Mouse (Mus musculus) right cerebral cortex, adult 2 months (tissue): ENCODE data around the gene Orc1.

ENCODE experiments used
- DNase-seq, 2 experiments: peaks; one replicate each; pipeline ENCODE4 v3.0.0; 2021 to 2022; ENCODE audit warnings: low spot score in 2 of 2

The Orc1 gene

GRCm38 (mm10) chr4:108578840-108579742 lies at the start of gene Orc1, which contains the start of gene Prpf38a:
TSS of gene Orc1 (plus strand) at chr4:108579423.
TSS of gene Prpf38a (minus strand) at chr4:108579336.
- DNase-seq: peak; percentile 97 to 98

- no peak for DNase-seq
Observed at GRCm38 (mm10) chr4:108539701-108540100, 39.5 kb upstream of the Orc1 start.

- no peak for DNase-seq
Observed at GRCm38 (mm10) chr4:108565026-108565425, 14.2 kb upstream of the Orc1 start.

GRCm38 (mm10) chr4:108572644-108573043 lies 6.6 kb upstream of the Orc1 start:
- no peak for DNase-seq

GRCm38 (mm10) chr4:108579743-108580411 lies 654 bp downstream of the Orc1 start:
- DNase-seq: no peak

- DNase-seq: no peak
Observed at GRCm38 (mm10) chr4:108593376-108593775, 14.2 kb downstream of the Orc1 start.

- no peak for DNase-seq
Observed at GRCm38 (mm10) chr4:108595785-108596184, 16.6 kb downstream of the Orc1 start.

GRCm38 (mm10) chr4:108598306-108598705 lies 19.1 kb downstream of the Orc1 start:
- no peak for DNase-seq

- DNase-seq: no peak
Observed at GRCm38 (mm10) chr4:108601870-108602269, 22.6 kb downstream of the Orc1 start.

- no peak for DNase-seq
Observed at GRCm38 (mm10) chr4:108608651-108609050, 29.4 kb downstream of the Orc1 start.

- DNase-seq: peak in 1 of 2 experiments; percentile 50
Observed at GRCm38 (mm10) chr4:108610935-108611334, 31.7 kb downstream of the Orc1 start.

- no peak for DNase-seq
Observed at GRCm38 (mm10) chr4:108618586-108618985, 39.4 kb downstream of the Orc1 start.

GRCm38 (mm10) chr4:108619165-108619564 lies 39.9 kb downstream of the Orc1 start:
- DNase-seq: peak in 1 of 2 experiments; percentile 52

GRCm38 (mm10) chr4:108619587-108620341 lies 40.5 kb downstream of the Orc1 start, which contains the start of gene Cc2d1b:
TSS of gene Cc2d1b (plus strand) at chr4:108619940.
- DNase-seq: peak; percentile 89 to 92

GRCm38 (mm10) chr4:108620536-108620935 lies 41.3 kb downstream of the Orc1 start:
- DNase-seq: no peak

GRCm38 (mm10) chr4:108621504-108621903 lies 42.3 kb downstream of the Orc1 start:
- no peak for DNase-seq

GRCm38 (mm10) chr4:108627066-108627465 lies 47.8 kb downstream of the Orc1 start:
- DNase-seq: no peak

- no peak for DNase-seq
Observed at GRCm38 (mm10) chr4:108629363-108629880, 50.2 kb downstream of the Orc1 start.

- DNase-seq: no peak
Observed at GRCm38 (mm10) chr4:108630096-108630495, 50.9 kb downstream of the Orc1 start.

GRCm38 (mm10) chr4:108631616-108632015 lies 52.4 kb downstream of the Orc1 start:
- DNase-seq: no peak

- DNase-seq: no peak
Observed at GRCm38 (mm10) chr4:108633703-108634102, 54.5 kb downstream of the Orc1 start.

GRCm38 (mm10) chr4:108634696-108635095 lies 55.5 kb downstream of the Orc1 start:
- DNase-seq: no peak
